Mouse (Mus musculus) adrenal gland (tissue): ENCODE results near the gene Samd4b.
"Not testable (repeated sequence)": the region's sequence is repeated elsewhere in the genome, so short reads cannot be mapped to it uniquely, and the experiment has no call there.

ENCODE experiments used
- intact Hi-C: fragments of 180-260 bp; cut with DNase I; formaldehyde crosslinking; loops from one replicate; pipeline ENCODE4 v1.15.1; 2025

Gene Samd4b

DNA sequence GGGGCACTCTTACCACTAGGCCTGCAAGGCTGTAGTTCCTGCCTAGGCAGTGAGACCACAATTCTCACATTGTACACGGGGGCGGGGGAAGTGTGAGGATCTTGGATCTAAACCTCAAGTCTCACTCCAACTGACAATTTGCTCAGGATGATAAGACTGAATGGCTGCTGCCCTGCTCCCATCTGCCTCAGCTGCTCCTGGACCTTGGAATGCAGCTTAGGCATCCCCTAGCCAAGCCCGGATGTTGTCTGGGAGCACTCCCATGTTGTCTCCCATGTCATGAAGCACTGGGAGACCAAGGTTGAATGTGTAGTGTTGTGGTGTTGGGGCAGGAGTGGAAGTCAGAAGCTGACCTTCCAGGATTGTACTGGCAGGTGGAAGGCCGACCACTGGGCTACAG lies 30.4 kb downstream of the Samd4b start:
- intact Hi-C loops, result no loop called here

DNA sequence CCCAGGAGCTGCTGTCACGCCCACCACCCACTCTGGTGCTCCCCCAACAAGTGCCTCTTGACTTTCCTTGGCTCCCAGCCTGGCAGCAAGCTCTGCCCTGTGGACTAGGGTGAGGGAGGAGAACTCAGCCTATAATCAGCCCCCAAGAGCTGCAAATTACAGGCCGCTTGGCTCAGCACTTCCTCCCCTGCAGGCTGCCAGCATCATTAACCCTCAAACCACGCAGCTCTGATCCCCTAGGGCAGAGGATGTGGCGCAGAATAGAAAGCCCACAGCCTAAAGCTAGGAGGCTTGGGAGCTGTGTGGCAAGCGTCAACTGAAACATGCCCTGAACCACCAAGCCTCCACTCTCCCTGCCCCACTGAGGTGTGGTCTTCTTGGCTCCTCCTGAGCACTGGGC lies 32.5 kb downstream of the Samd4b start:
- intact Hi-C loops, result no loop called here

DNA sequence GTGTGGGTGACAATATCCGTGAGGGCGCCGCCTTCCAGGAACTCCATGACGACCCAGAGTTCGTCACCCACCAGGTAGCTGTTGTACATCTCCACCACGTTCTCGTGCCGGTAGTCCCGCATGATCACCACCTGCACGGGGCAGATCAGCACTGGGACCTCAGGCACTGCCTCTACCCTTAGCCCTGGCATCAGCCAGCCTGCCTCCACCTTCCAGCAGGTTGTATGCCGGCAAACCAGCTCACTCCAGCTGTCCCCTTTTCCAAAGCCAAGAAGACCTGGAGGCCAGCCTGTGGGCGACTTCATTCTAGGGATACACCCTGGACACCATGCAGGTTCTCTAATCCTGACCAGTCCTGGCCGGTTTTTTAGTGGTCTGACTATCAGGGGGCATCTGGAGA lies 35.0 kb downstream of the Samd4b start:
- intact Hi-C loops, result no loop called here

DNA sequence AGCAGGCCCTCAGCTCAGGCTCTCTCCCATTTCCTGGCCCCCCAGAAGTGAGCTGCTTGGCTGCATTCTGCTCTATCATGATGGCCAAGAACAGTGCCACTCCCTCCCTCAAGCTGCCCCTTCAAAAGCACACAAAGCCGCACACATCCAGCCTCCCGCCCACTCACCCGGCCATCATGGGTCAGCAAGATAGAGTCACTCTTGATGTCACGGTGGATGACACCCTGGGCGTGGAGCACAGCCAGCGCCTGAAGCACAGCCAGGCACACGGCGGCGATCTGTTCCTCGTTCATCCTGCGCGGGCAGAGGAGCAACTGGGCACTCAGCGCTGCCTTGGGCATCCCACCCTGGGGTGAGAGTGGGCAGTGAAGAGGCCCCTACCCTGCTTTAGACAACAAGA lies 35.6 kb downstream of the Samd4b start:
- intact Hi-C loops, result no loop called here

DNA sequence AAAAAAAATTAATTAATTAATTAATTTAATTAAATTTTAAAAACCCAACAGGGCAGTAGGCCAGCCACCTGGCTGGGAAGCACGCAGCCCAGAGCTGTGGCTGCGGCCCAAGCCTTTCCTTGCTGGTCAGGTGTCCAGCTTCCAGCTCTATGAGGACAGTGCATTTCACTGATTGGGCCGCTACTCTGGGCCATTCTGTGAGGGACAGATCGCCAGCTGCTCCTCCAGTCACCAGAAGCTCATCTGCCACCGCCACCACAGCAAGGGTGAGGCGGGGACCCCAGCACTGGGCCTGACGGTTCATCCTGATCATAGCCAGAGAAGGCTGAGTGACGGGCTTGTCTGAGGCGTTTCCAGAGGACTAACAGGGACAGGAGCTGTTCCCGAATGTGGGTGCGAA lies 36.0 kb downstream of the Samd4b start:
- intact Hi-C loops, result no loop called here

DNA sequence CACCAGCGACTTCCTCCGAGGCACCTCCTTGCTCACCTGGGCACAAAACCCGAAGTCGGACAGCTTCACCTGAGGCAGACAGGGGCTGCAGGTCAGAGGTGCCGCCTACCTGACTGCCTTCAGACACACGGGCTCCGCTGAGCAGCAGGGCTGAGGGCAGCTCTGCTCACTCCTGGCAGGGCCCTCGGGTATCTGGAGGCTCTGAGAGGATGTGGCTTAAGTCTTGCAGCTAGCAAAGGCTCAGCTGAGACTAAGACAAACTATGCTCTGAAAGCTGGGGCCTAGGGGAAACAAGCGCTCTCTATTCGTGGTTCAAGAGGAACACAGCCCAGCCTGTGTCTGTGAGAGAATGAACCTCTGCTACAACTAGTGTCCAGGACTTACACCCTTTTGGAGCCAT lies 37.1 kb downstream of the Samd4b start:
- intact Hi-C loops, result no loop called here

DNA sequence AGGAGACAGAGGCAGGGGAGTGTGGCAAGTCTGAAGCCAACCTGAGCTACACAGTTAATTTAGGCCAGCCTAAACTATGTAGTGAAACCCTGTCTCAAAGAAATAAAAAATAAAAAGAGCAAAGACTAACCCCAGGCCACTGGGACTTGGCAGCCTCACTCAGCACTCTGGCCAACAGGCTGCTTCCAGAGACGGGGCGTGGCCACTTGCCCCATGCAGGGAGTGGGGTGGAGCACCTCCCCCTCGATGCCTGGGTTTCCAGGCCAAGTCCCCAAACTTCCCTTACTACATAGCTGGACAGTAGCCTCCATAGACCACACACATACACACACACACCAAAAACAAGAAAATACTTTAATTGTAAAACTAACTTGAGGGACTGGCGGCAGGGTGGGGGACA lies 39.5 kb downstream of the Samd4b start:
- intact Hi-C loops, result no loop called here

DNA sequence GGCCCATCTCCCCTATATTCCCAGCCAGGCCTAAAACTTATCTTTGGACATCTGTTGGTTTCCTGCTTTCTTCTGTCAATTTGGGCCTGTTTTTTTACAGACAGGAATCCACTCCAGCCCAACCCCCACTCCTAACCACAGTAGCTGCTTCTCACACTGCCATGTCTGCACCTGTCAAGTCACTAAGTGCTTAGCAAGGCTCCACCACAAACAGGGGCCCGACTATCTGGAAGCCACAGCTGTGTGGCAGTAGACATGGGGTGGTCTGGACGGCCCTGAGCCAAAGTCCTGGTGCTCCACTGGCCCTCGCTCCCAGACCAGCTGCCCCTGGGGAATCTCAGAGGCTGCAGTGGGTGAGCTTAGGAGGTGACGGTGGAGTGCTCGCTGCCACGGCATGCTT lies 40.2 kb downstream of the Samd4b start:
- intact Hi-C loops, result no loop called here

DNA sequence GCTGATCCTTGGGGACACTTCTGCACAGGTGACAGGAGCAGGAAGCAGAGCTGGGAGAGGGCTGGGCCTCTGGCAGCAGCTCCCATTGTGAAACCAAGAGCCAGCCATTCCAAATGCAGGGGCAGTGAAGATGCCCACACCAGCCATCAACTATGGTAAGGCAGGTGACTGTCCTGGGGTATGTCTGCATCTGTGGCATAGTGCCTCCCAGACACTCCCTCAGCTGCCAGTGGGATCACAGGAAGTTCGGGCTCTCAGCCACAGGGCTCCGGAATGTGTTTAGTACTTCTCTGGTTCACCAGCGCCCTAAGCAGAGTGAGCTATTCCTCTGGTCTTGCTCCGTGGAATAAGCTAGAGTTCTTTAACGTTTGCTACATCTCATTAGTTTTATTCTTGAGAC lies 40.9 kb downstream of the Samd4b start:
- intact Hi-C loops, result no loop called here

DNA sequence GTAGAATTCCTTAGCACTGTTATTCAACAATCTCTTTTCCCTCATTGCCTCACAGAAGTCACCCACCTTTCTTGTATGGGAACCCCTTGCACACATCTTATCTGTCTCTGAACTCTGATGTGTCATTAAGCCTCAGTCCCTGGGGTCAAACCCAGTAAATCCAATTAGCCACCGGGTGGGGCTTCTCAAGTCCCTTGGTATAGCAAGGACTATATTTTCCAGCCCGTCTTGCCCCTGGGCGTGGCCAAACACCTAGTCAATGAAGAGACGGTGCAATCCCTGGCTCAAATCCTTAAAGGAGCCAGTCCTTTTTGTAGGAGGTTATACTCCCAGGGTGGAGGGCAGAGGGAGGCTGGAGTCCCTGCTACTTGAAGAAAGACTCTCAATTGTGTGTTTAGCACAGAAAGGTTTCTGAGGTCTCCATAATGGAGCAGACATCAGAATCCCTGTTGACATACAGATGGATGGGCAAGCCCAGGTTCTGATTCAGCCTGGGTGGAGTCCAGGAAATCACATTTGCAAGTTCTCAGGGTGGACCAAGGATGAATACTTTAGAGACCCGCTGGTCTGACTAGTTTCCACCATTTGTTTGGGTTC lies 41.9 kb downstream of the Samd4b start:
- intact Hi-C loops, result no loop called here

DNA sequence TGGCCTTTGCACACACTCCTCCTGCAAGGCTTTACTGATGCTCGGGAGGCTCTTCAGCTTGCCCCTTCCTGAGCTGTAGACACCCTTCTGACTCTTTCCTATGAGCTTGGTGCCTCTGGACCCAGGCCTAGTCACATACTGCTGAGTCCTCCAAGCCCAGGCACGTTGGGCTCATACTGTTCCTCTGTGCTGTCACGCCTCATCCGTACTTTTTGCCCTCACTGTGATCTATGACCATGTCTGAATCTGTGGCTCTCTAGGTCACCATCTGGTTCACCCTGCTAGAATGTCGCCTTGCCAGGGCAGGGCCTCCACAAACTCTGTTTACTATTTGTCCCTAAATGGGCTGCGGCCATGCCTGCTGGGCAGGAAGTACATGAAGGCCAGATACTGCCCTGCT lies 44.9 kb downstream of the Samd4b start:
- intact Hi-C loops, result no loop called here

DNA sequence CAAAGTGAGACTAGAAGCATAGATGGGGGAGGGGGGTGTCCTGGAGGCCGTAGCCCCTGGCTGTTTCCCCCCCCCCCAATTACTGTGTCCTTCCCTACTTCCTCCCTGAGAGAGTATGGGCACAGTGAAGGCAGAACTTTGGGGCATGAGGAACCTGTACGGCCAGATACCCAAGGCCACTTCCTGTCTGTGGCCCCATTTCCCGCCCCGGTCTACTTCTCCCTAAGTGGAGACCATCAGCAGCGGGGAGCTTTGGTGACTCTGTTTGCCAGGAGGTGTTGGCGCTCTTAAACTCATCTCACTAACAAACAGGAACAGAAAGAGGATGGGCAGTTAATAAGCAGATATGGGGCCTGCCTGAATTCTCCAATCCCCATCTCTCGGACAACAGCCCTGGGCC lies 50.3 kb downstream of the Samd4b start:
- intact Hi-C loops, result no loop called here

DNA sequence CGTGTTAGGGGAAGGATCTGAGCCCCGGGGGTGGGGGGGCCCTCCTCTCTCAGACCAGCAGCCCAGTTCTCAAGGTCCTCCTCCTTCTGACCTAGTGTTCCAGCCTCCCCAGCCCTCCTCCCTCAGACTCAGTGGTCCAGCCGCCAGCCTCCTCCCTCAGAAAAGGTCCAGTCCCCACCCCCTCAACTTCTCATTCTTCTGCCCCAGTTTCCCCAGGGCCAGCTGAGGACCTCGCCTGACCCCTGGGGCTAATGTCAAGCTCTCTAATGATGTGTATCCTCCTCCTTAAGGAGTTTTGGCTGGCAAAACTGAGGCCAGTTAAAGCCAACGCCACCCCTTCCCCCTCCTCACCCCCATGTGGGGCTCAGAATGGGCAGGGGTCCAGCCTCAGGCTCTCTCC lies 50.8 kb downstream of the Samd4b start, which contains the start of gene Nccrp1:
TSS of gene Nccrp1 (minus strand) at position 101 of the 400 bp plus-strand sequence.
- intact Hi-C loops, result no loop called here

DNA sequence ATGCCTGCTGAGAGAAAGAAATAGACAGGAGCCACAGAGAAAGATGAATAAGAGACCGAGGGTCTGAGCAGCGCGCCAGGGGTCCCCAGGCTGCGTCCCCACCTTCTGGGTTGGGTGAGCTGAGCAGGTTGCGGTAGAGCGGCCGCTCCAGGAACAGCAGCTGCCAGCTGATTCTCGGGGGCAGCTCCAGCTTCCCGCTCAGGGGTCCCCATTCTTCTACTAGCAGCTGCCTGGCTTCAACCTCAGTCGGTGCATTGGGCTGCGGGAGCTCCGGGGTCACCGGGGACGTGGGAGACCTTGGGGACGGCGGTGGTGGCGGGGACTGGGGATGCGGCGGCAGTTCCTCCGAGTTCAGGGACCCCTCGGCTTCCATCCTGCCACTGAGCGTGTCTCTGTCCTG lies 51.3 kb downstream of the Samd4b start:
- intact Hi-C loops, result no loop called here

DNA sequence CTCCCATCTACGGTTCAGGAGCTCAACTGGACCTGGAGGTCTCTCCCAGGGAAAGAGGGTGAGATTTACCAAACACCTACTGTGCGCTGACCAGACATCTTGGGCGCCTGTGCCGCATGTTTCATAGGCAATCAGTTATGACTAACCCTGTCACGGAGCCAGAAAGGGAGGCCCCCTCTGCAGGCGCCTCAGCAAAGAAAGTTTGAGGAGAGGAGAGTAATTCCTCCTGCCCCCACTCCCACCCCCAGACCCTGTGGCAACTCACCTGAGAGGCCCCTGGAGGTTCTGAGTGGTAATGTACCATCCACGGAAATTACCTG lies 52.1 kb downstream of the Samd4b start:
- intact Hi-C loops, result no loop called here

DNA sequence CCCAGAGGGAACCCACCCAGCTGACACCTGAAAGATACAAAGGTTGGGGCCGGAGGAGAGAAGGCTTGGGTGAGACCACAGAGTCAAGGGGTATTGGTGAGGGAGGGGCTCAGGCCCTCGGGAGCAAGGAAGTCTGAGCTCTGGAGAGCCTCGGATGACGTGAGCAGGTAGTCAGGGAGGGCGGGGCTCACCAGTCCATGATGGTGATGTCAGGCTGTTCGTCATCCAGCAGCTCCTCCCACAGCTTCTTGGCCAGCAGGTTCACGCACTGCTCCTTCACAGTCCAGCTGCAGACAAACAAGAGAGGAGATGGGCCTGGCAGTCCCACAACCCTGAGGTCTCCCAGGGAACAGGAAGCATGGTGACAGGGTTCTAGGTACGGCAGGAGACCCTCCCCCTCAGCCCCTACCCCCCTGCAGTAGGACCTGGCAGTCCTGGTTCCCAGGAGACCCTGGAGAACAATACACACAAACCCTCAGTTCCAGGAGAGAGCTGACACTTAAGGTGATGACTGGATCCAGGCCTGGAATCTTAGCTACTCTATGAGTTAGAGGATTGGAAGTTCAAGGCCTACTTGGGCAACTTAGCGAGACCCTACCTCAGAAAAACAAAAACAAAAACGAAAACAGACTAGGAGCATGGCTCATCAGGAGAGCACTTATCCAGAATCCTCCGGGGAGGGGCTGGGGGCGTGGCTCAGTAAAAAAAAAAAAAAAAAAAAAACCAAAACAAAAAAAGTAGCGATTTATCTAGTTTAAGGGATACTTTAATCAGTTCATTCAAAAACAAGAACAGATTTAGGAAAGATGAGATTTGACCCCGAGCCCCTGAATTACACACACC lies 52.7 kb downstream of the Samd4b start:
- intact Hi-C loops, result no loop called here

DNA sequence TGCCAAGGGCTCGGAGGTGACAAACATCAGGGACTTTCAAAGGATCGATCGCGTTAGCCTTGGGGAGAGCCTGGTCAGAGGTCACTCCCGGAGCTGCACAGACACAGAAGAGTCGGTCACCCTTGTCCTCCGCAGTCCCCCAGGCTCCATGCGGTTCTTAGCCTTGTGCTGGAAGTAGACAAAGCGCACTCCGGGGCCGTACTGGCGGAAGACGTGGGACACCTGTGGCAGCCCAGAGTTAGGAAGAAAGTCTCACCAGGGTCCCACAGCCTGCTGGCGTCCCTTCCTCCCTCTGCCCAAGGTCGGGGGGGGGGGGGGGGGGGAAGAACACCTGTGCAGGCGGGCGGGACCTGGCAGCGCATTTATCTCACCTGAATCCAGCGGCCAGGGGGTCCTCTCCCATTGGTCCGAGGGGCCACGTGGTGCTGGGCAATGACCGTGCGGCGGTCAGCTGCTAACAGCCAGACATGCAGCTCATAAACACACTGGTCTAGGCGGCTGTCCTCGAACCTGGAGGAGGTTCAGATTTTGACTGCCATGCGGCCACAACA lies 53.8 kb downstream of the Samd4b start:
- intact Hi-C loops, result no loop called here

DNA sequence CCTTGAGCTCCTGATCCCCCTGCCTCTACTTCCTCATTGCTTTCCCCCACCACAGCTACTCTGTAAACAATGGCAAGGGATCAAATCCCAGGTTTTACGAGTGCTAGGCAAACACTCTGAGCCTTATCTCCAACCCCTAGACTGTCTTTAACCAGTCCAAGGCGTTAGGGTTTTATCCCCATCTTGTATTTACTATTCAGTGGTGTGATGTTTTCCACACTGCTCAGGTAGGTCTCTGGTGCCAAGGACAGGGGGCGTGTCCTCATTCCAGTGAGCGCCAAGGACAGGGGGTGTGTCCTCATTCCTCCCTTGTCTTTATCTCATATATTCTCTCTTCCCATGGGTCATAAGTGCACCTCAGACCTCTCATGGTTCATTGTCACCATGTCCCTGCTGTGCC lies 57.4 kb downstream of the Samd4b start, which contains the start of gene Sycn:
TSS of gene Sycn (plus strand) at position 360 of the 400 bp plus-strand sequence.
- intact Hi-C loops, result no loop called here

DNA sequence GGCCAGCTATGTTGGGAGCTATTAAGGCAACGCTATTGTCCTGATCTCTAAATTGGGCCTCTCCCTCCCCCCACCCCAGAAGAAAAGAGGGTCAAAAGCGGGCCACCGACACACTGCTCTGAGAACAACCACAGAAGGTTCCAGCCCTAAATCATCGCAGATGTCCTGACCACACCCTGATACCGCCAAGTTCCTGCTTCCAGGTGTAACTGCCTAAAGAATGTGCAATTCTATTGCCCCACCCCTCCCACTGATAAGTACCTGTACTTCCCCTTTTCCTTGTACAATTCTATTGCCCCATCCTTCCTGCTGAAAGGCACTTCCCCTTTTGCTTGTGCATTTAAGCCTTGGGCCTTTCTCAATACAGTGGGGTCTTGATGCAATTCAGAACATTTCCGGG lies 59.1 kb downstream of the Samd4b start:
- intact Hi-C loops, result not testable (repeated sequence)

DNA sequence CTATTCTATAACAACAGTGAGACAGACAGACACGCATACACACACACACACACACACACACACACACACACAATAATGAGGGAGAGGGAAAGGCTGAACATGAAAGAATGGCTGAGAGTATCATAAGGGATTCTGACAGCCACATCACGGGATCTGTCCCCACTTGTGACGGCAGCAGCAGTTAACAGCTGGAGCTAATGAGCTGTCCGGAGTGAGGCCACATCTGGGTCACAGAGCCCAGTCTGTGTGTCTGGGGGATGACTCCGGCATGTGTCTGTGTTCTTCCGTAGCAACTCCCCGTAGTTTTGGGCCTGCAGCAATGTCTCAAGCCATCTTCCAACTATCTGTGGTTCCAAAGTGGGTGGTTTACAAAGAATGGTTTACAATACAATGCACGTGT lies 65.9 kb downstream of the Samd4b start:
- intact Hi-C loops, result no loop called here

DNA sequence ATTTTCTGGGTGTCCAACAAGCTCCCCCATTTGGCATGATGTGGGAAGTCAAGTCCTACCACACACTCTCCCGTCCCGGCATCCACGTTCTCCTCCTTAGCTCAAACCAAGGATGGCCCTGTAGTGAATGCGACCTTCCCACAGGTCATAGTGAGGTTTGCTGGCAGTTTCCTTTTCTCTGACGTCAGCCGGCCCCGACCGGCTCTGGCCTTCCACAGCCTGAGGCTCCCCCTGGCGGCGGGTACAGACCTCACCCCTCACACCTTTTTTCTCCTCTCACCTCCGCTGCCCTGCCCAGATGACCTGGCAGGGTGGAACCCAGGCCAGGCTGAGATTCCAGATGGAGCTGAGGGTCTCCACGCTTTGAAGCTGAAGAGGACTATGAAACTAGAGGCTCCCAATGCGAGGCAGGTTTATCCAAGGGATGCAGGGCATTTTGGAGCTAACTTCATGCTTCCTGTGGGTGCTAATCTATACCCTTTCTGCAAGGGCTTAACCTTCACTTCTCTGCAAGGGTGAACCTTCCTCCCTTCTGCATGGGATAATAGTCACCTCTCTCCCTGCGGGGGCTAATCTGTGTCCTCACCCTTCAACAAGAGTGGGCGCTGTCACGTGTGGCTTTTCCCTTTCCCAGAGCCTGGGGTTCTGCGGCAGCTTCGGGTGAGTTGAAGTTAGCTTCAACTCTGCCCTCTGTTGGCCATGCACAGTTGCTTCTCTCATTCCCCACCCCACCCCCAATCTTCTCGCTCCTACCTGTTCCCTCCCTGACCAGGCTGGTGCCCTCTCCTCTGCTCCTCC lies 69.8 kb downstream of the Samd4b start:
- intact Hi-C loops, result loop anchor here (2.0 to 5.0 kb wide), 3 partner anchors 37 to 81 kb away; no protein-coding TSS in a partner anchor

DNA sequence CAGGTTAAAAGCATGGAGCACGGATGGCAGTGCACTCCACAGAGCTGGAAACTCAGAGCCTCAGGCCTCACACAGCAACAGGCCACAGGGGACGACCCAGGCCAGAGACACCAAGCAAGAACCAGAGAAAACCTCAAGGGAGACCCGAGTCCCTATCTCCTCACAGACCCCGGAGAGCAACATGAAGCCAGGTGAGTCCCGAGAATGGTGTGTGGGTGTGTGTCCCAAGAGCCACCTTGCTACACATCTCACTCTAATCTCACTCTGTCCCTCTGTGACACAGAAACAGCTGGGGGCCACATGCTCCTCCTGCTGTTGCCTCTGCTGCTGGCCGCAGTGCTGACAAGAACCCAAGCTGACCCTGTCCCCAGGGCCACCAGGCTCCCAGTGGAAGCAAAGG lies 75.4 kb downstream of the Samd4b start, which contains the start of gene Ifnl3:
TSS of gene Ifnl3 (plus strand) at position 301 of the 400 bp plus-strand sequence.
- intact Hi-C loops, result not testable (repeated sequence)
